Mouse (Mus musculus) common myeloid progenitor, adult 5-6 weeks (primary cell): ENCODE measurements at regions not wholly inside any gene's neighbourhood (a gene's known extent, or its start where the extent isn't known, plus 50 kb on each side); places are given as distances from the start of the nearest gene placed in this dataset.
"Not testable (repeated sequence)": the region's sequence is repeated elsewhere in the genome, so short reads cannot be mapped to it uniquely, and the experiment has no call there.

Experiments used
- ATAC-seq: replicated peaks from 2 replicates; pipeline ENCODE4 v1.8.0; 2016; ENCODE audit warnings: low read depth, mild to moderate bottlenecking, moderate TSS enrichment, inconsistent platforms; ENCODE audit not compliant: poor library complexity, severe bottlenecking

DNA sequence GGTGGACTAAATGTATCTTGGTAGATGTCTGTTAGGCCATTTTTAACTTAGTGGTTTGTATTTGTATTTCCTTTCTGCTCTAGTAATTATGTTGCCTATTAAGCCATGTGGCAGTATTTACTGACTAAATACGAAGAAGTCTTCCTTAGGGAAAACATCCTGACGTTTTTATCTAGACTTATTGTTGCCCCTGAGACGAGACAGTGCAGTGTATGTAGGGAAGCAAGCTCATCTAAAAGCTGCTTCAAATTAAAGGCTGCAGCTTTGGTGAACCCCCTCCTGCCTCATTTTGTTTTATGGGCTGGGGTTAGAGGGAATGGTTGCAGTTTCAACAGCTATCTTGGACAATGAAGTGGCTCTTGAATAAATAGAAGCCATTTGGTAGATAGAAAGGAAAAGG, 54.6 kb upstream of the C1galt1 start:
- ATAC-seq = no peak

DNA sequence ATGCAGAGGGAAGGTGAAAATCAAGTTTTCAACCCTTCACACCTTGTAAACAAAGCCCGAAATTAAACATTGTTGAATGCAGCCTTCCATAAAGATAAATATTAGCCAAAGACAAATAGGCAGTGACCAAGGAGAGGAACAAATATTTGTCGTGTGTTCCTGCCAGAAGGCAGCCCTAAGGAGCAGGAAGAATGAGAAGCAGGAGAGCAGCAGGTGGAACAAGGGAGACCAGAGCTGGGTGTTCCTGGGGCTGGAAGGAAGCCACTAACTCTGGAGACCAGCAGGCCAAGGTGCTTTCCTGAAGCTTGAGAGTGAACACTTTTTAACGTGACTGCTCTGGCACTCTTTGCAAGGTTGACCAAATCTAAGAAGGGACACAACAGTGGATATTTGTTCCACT, 55.6 kb upstream of the C1galt1 start:
- no peak for ATAC-seq

DNA sequence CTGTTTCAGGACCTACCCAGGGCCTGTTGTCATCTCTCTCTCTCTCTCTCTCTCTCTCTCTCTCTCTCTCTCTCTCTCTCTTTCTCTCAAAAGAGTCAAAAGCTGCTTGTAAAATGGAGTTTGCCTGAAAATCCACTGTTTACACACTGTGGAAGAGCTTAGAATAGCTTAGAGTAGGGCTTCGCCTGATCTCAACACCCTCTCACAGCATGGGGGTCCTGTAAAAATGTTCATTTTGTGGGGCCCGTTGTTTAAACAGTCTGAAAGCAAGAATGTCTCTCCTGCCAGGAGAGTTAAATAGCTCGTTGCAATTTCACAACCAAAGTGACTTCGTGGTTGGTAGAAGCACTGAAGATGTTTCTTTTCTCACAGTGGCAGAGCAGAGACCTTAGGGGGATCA, 59.2 kb upstream of the C1galt1 start:
- ATAC-seq = no peak

DNA sequence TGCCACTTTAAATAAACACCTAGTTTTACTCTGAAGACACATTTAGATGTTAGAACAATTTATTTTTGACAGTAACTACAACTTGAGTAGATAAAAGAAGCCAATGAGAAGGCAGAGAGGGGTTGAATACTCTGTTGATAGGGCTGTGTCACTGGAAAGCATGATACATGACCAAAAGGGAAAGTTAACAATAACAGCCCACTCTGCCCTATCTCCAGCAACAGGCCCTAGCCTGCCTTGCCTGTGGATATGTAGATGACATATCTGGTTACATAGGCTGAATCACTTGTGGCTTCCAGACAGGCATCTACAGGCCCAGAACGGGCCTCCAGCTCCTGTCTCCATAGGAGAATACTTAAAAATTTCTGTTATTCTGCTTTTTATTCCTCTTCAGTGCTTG, 61.6 kb upstream of the C1galt1 start:
- ATAC-seq = peak; percentile 92

DNA sequence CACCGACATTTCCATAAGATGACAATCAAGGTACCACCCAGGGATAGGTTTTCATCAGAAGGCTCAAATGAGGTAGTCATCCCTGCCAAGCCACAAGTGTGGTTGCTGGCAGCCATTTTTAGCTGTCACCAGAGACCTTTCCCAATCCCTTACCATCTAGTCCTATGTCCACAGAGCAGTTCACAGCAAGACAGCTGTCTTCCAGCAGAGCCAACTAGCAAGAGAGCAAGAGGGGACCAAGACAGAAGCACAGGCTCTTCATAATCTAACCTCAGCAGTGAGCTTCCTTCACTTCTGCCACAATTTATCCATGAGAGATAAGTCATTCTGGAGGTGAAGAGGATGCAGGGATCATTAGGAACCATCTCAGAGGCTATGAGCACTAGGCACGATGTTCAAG, 64.7 kb upstream of the C1galt1 start:
- no peak for ATAC-seq

DNA sequence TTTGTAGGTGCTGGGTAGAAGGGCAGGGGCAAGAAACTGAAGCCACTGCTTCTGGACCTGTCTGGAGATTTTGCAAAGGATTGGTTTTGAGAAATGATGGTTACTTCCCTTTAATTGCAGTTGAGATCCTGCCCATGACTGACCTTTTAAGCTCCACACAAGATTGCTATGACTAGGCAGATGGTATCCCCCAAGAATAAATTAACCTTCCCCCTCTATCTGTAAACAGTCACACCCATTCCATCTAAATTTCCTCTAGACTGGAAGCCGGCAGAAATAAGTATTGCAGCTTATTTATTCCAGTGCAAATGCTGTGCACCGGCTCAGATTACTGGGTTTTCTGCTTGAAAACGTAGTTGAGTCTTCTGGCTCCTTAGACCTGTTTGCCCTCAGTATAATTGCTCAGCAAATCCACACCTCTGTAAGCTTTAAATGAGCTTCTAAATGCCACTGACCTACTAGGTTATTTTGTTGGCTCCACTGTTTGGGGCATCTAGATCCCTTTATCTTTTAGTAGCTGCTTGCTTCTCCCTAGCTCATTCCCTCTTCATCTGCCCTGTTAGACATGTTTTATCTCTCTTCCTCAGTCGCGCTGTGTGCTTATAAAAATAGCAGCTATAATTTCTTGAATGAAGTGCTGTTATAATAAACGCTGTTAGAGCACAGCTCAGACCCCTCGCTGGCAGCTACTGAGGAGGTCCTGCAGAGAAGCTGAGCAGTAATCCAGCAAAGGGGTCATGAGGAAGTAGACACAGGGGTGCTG, 65.8 kb upstream of the C1galt1 start:
- peak; percentile 27 for ATAC-seq

DNA sequence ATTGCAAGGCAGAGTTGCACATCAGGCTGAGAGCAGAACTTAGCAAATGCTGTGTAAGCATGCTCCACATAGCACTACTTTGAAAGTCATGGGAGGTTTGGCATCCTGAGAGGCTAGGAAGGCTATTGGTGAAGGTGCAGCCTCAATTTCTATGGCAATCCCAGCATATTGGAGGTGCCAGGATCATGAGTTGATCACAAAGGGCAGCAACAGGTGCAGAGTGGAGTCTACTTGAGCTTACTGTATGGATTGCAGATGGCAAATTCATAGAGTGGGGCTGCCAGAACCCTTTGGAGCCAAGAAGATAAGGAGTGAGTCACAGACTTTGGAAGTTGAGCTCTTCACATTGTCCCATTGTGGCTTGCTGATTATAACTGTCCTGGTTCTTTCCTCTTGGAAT, 75.4 kb upstream of the Asns start:
- ATAC-seq = no peak

DNA sequence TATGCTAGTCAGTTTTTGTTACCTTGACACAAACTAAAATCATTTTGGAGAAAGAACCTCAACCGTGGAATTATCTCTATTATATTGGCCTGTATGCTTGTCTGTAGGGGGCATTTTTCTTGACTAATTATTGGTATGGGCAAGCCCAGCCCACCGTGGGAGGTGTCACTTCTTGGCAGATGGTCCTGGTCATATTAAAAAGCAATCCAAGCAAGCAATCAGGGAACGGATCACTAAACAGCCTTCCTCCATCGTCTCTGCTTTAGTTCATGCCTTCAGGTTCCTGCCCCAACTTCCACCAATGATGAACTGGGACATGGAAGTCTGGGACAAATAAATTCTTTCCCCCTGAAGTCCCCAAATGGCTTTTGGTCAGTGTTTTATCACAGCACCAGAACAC, 74.6 kb upstream of the Asns start:
- no peak for ATAC-seq

DNA sequence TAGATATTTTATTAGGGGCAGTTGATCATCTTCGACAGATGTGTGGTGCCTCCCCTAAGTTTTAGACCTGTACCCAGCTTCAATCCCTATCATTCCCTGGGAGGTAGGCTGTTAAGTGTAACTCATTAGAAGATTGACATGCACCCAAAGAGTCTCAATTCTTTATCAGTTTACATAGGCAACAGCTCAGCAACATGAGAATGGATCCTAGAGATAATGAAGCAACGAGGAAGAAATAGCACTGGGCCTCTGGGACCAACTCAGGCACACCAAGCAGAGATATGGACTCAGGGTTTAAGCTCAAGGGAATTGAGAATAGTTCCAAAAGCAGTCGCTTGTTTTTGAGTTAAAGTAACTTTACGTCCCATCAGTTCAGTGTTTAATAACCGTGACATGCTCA, 66.3 kb upstream of the Asns start:
- ATAC-seq = no peak

DNA sequence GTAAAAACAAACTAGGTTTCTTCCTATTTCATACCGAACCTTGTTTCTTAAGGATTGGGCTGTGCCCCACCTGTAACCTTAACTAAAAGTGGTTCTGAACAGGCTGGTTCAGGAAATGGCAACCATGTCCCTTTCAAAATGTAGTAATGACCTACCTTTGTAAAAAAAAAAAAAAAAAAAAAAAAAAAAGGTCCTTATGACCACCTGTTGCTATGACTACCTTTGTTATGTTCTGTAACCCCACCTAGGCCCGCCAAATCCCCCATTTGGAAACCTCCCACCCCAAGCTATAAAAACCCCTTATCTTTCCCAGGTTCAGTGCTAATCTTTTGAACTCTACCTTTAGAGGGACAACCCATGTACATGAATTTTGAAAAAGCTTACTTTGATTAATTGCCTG, 60.8 kb upstream of the Asns start:
- ATAC-seq = no peak

DNA sequence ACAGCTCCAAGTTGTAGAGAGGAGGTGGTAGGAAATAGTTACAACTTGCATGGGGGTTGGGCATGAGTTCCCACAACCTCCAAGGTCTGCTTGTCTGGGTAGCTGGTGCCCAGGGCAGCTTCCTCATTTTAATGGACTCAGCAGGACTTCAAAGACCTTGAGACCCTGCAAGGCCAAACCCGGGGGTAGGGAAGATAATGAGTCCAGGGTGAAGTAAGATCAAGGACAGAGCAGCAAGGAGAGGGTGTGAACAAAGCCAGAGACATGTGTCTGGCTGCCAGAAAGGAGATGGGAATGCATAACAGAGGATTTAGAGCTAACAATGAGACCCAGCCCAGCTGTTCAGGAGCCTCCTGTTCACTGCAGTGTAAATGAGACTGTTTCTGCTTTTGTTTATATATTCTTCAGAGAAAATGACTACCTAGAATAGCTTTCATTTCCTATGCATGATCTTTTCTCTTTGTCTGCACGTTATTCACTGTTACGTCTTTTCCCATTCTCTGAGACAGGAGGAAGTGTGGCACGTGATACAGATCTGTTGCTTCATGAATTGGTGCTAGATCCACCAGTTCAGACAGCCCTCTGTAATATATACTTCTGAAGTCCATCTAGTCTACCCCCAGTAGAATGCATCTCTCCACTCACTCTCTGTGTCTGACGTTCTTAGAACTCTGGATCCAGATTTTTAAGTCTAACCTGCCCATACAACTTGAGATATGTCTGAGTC, 60.0 kb upstream of the Asns start:
- ATAC-seq = peak; percentile 69

DNA sequence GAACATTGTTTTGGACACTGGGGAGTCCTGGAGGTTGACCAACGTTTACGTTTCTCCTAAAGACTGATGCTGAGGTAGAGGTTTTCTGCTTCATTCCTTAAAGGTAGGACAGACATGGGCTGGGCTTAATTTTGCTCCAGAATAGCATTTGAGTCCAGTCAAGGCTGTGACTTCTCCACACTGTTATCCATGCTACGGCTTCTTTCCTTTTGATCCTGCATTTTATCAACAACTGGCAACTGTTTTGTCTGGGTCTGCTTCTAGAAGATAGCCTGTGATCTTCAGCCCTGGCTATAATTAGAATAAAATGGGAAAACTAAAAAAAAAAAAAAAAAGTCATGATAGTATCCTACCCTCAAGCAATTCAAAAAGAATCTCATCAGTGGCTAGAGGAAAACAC, 55.5 kb upstream of the Asns start:
- no peak for ATAC-seq

DNA sequence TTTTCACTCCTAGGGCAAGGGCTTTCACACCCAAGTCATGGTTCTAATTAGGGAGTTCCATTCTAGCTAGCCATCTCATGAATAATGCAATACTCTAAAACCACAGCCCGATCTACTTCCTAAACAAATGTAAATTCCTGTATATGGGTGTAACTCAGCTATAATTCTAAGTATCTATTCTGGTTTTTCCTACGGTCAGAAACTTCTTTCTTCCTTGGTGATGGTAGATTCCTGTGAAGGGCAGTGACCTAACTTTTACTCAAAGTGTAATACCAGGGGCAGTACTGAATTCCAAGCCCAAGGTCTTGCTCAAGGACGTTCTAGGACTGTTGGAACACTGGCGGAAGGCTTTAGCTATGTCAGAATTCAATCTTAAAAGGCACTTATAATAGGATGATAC, 51.2 kb upstream of the Asns start:
- ATAC-seq = not testable (repeated sequence)
